Mouse (Mus musculus) forebrain, embryonic 14.5 days (tissue): ENCODE data around the gene 0610030E20Rik. TPM values are rescaled to one million over a fixed set of nuclear protein-coding genes. Genes with fewer than 3 reads are reported as not detected.

ENCODE experiments used
- ATAC-seq: fragments of 200-750 bp; cut with Nextera tagmentation; 2 replicates; pipeline ENCODE4 v1.8.0; 2017; ENCODE audit warnings: mild to moderate bottlenecking, moderate library complexity
- DNase-seq: peaks from one replicate; pipeline ENCODE4 v3.0.0-alpha.2; 2015; ENCODE audit warnings: low spot score
- H3K27ac ChIP-seq: fragments of 300-500 bp; sonication (generic); 2 replicates; pipeline ENCODE4 v1.5.1; 2014; ENCODE audit warnings: low read depth, mild to moderate bottlenecking, control low read depth, low read length, moderate library complexity
- H3K27me3 ChIP-seq: fragments of 300-500 bp; sonication (generic); replicated peaks from 2 replicates; pipeline ENCODE4 v1.6.1; 2014; ENCODE audit warnings: low read length, control low read depth, mixed read lengths; ENCODE audit not compliant: control insufficient read depth, insufficient read depth
- H3K36me3 ChIP-seq: fragments of 300-500 bp; sonication (generic); 2 replicates; pipeline ENCODE4 v1.6.1; 2014; ENCODE audit warnings: low read length, control low read depth; ENCODE audit not compliant: control insufficient read depth, insufficient read depth
- H3K4me1 ChIP-seq: fragments of 300-500 bp; sonication (generic); 2 replicates; pipeline ENCODE4 v1.6.1; 2014; ENCODE audit warnings: antibody characterized with exemption, low read length, control low read depth; ENCODE audit not compliant: control insufficient read depth, insufficient read depth
- H3K4me2 ChIP-seq: fragments of 300-500 bp; sonication (generic); 2 replicates; pipeline ENCODE4 v1.6.1; 2014; ENCODE audit warnings: mild to moderate bottlenecking, control low read depth, low read length
- H3K4me3 ChIP-seq: fragments of 300-500 bp; sonication (generic); 2 replicates; pipeline ENCODE4 v1.5.1; 2014; ENCODE audit warnings: low read depth, low read length, control low read depth
- H3K9ac ChIP-seq: fragments of 300-500 bp; sonication (generic); 2 replicates; pipeline ENCODE4 v1.6.1; 2014; ENCODE audit warnings: mild to moderate bottlenecking, low read length, control low read depth, moderate library complexity
- H3K9me3 ChIP-seq: fragments of 300-500 bp; sonication (generic); replicated peaks from 2 replicates; pipeline ENCODE4 v1.6.1; 2016; ENCODE audit warnings: low read length, control low read depth, mixed read lengths; ENCODE audit not compliant: control insufficient read depth
- WGBS: fragments of 180-500 bp; shearing (Covaris S2); extraction: QIAGEN DNeasy Blood & Tissue Kit; methylation state at CpG from one replicate; pipeline ENCODE4 v1.1.7; 2014; 5-methylcytosine and 5-hydroxymethylcytosine counted together
- polyA plus RNA-seq: library from polyadenylated mRNA; unstranded; fragments of >200 nt; fragmentation: Nextera tagmentation; extraction: Ambion mirVana; gene quantifications from 2 replicates; pipeline ENCODE4 v1.2.1, GENCODE M21; 2014

0610030E20Rik gene
- polyA plus RNA-seq, 1 experiment from 2014 or later = 12.0 TPM

- DNase-seq (peak; percentile 99), ATAC-seq (peak; percentile 99)
- H3K27ac ChIP-seq = peak overlapping the region; percentile 70; the same call in 1 of the 2 replicates
- H3K4me1 ChIP-seq = peaks cover 7% of the 10 kb centered on the region
- no peaks in the 10 kb centered on the region for H3K27me3 ChIP-seq
- H3K4me3 ChIP-seq = peak overlapping the region; percentile 55
- under 1% methylated on average over 42 of the region's 42 CpGs for WGBS
- H3K9ac ChIP-seq = peak overlapping the region; percentile 76
- peak overlapping the region; percentile 86 for H3K4me2 ChIP-seq
- peaks cover 24% of the 10 kb centered on the region for H3K36me3 ChIP-seq
- H3K9me3 ChIP-seq = no peaks in the 10 kb centered on the region
These were observed 15.3 kb downstream of the 0610030E20Rik start for GRCm38 (mm10) chr6:72362132-72363028.

GRCm38 (mm10) chr6:72364009-72364408 is 16.9 kb downstream of the 0610030E20Rik start:
- H3K27ac ChIP-seq = no peak overlapping the region
- 46% methylated on average over 7 of the region's 7 CpGs for WGBS
- no peak overlapping the region for H3K9ac ChIP-seq
- peaks cover 7% of the 10 kb centered on the region for H3K4me1 ChIP-seq
- DNase-seq (no peak), ATAC-seq (no peak)
- H3K9me3 ChIP-seq = no peaks in the 10 kb centered on the region
- no peaks in the 10 kb centered on the region for H3K27me3 ChIP-seq
- H3K36me3 ChIP-seq = peaks cover 14% of the 10 kb centered on the region
- no peak overlapping the region for H3K4me2 ChIP-seq
- no peak overlapping the region for H3K4me3 ChIP-seq

- Histone ChIP-seq H3K27me3 (no peaks in the 10 kb centered on the region), H3K4me2 (no peak overlapping the region), H3K9ac (no peak overlapping the region), H3K4me3 (no peak overlapping the region), H3K9me3 (no peaks in the 10 kb centered on the region), H3K27ac (no peak overlapping the region), H3K4me1 (peaks cover 7% of the 10 kb centered on the region), H3K36me3 (peaks cover 7% of the 10 kb centered on the region)
- DNase-seq = no peak
- 74% methylated on average over 6 of the region's 6 CpGs for WGBS
- no peak for ATAC-seq
These were observed 17.9 kb downstream of the 0610030E20Rik start for GRCm38 (mm10) chr6:72364985-72365384.

GRCm38 (mm10) chr6:72366304-72366703 is 19.2 kb downstream of the 0610030E20Rik start:
- DNase-seq = no peak
- Histone ChIP-seq H3K27ac (no peak overlapping the region), H3K4me1 (peaks cover 5% of the 10 kb centered on the region), H3K4me3 (no peak overlapping the region), H3K27me3 (no peaks in the 10 kb centered on the region), H3K36me3 (no peaks in the 10 kb centered on the region), H3K9me3 (no peaks in the 10 kb centered on the region), H3K9ac (no peak overlapping the region), H3K4me2 (no peak overlapping the region)
- whole genome bisulfite sequencing = 63% methylated on average over 3 of the region's 3 CpGs
- no peak for ATAC-seq

- Histone ChIP-seq H3K27me3 (no peaks in the 10 kb centered on the region), H3K9me3 (no peaks in the 10 kb centered on the region), H3K4me1 (no peaks in the 10 kb centered on the region), H3K4me2 (no peak within 1 kb of the TSS), H3K9ac (no peak within 1 kb of the TSS), H3K36me3 (no peaks in the 10 kb centered on the region), H3K27ac (no peak within 1 kb of the TSS), H3K4me3 (no peak within 1 kb of the TSS)
- ATAC-seq (no peak), DNase-seq (no peak)
- 68% methylated on average over 4 of the region's 4 CpGs for WGBS
These were observed 19.8 kb downstream of the 0610030E20Rik start, which contains the start of gene Rnf181 for GRCm38 (mm10) chr6:72366844-72367443. TSS of gene Rnf181 (minus strand) at chr6:72366956.

- Histone ChIP-seq H3K27ac (no peak overlapping the region), H3K9ac (no peak overlapping the region), H3K4me1 (no peaks in the 10 kb centered on the region), H3K4me3 (no peak overlapping the region), H3K4me2 (no peak overlapping the region), H3K27me3 (no peaks in the 10 kb centered on the region), H3K36me3 (no peaks in the 10 kb centered on the region), H3K9me3 (no peaks in the 10 kb centered on the region)
- 88% methylated on average over 3 of the region's 4 CpGs for WGBS
- DNase-seq = no peak
- no peak for ATAC-seq
These were observed 20.4 kb downstream of the 0610030E20Rik start for GRCm38 (mm10) chr6:72367460-72367974.

GRCm38 (mm10) chr6:72369557-72369956 is 22.4 kb downstream of the 0610030E20Rik start:
- H3K27me3 ChIP-seq = no peaks in the 10 kb centered on the region
- H3K36me3 ChIP-seq = no peaks in the 10 kb centered on the region
- WGBS = 80% methylated on average over 4 of the region's 4 CpGs
- no peak overlapping the region for H3K4me2 ChIP-seq
- H3K9me3 ChIP-seq = no peaks in the 10 kb centered on the region
- no peak for ATAC-seq
- no peak overlapping the region for H3K9ac ChIP-seq
- H3K4me1 ChIP-seq = no peaks in the 10 kb centered on the region
- no peak for DNase-seq
- no peak overlapping the region for H3K4me3 ChIP-seq
- H3K27ac ChIP-seq = no peak overlapping the region

- Histone ChIP-seq H3K4me2 (no peak overlapping the region), H3K27ac (no peak overlapping the region), H3K27me3 (no peaks in the 10 kb centered on the region), H3K9me3 (no peaks in the 10 kb centered on the region), H3K36me3 (no peaks in the 10 kb centered on the region), H3K4me1 (no peaks in the 10 kb centered on the region), H3K9ac (no peak overlapping the region), H3K4me3 (no peak overlapping the region)
- no peak for ATAC-seq
- 78% methylated on average over 12 of the region's 12 CpGs for WGBS
- DNase-seq = no peak
These were observed 23.0 kb downstream of the 0610030E20Rik start for GRCm38 (mm10) chr6:72370091-72370490.

- no peak overlapping the region for H3K4me2 ChIP-seq
- H3K4me3 ChIP-seq = no peak overlapping the region
- no peaks in the 10 kb centered on the region for H3K4me1 ChIP-seq
- H3K9me3 ChIP-seq = no peaks in the 10 kb centered on the region
- H3K27ac ChIP-seq = no peak overlapping the region
- no peak overlapping the region for H3K9ac ChIP-seq
- no peaks in the 10 kb centered on the region for H3K36me3 ChIP-seq
- ATAC-seq (no peak), DNase-seq (no peak)
- no peaks in the 10 kb centered on the region for H3K27me3 ChIP-seq
- WGBS = 46% methylated on average over 5 of the region's 5 CpGs
These were observed 24.0 kb downstream of the 0610030E20Rik start for GRCm38 (mm10) chr6:72371147-72371546.
